Mouse (Mus musculus) cerebellum, adult (tissue): ENCODE results near the gene Nkx2-3.

Source experiments
- ATAC-seq: cut with Nextera tagmentation; 2 replicates; pipeline ENCODE4 v1.9.2; 2017; ENCODE audit warnings: mild to moderate bottlenecking, moderate library complexity, mixed read lengths; ENCODE audit not compliant: insufficient number of reproducible peaks, low FRiP score, low TSS enrichment

The Nkx2-3 gene

GRCm38 (mm10) chr19:43604492-43605120, 7.5 kb upstream of the Nkx2-3 start:
- no peak for ATAC-seq

- ATAC-seq = no peak
These were observed 6.2 kb upstream of the Nkx2-3 start for GRCm38 (mm10) chr19:43605666-43606551.

- no peak for ATAC-seq
These were observed 5.3 kb upstream of the Nkx2-3 start for GRCm38 (mm10) chr19:43606552-43607530.

- ATAC-seq = no peak
These were observed 4.1 kb upstream of the Nkx2-3 start for GRCm38 (mm10) chr19:43607842-43608680.

- no peak for ATAC-seq
These were observed 3.2 kb upstream of the Nkx2-3 start for GRCm38 (mm10) chr19:43608711-43609457.

GRCm38 (mm10) chr19:43609458-43610330, 2.4 kb upstream of the Nkx2-3 start:
- no peak for ATAC-seq

GRCm38 (mm10) chr19:43610341-43610848, 1.7 kb upstream of the Nkx2-3 start:
- ATAC-seq = no peak

- no peak for ATAC-seq
These were observed 1.0 kb upstream of the Nkx2-3 start for GRCm38 (mm10) chr19:43611110-43611509.

- ATAC-seq = no peak
These were observed 564 bp upstream of the Nkx2-3 start for GRCm38 (mm10) chr19:43611561-43611960.

- ATAC-seq = no peak
These were observed 411 bp downstream of the Nkx2-3 start for GRCm38 (mm10) chr19:43612501-43612971.

- no peak for ATAC-seq
These were observed 1.4 kb downstream of the Nkx2-3 start for GRCm38 (mm10) chr19:43613293-43614130.

- ATAC-seq = no peak
These were observed 2.4 kb downstream of the Nkx2-3 start for GRCm38 (mm10) chr19:43614341-43615073.

GRCm38 (mm10) chr19:43615074-43615445, 2.9 kb downstream of the Nkx2-3 start:
- no peak for ATAC-seq

- ATAC-seq = no peak
These were observed 3.7 kb downstream of the Nkx2-3 start for GRCm38 (mm10) chr19:43615571-43616414.

GRCm38 (mm10) chr19:43616415-43616861, 4.3 kb downstream of the Nkx2-3 start:
- no peak for ATAC-seq
